Mouse (Mus musculus) hindbrain, embryonic 10.5 days (tissue): ENCODE results near the gene Sfxn1. TPM values are rescaled to one million over a fixed set of nuclear protein-coding genes. Genes with fewer than 3 reads are reported as not detected.
A peak's percentile ranks its signal among the peaks of the same experiment; 100 is the strongest.

Source experiments
- DNase-seq: peaks from one replicate; pipeline ENCODE4 v3.0.0-alpha.2; 2017; ENCODE audit warnings: low spot score
- H3K27ac ChIP-seq: fragments of 300-500 bp; sonication (generic); 2 replicates; pipeline ENCODE4 v1.5.1; 2016; ENCODE audit warnings: mild to moderate bottlenecking, moderate library complexity
- H3K27me3 ChIP-seq: fragments of 300-500 bp; sonication (generic); 2 replicates; pipeline ENCODE4 v1.6.1; 2016; ENCODE audit warnings: mild to moderate bottlenecking; ENCODE audit not compliant: poor library complexity, insufficient read depth, severe bottlenecking
- H3K36me3 ChIP-seq: fragments of 300-500 bp; sonication (generic); 2 replicates; pipeline ENCODE4 v1.6.1; 2016; ENCODE audit warnings: mild to moderate bottlenecking, moderate library complexity
- H3K4me1 ChIP-seq: fragments of 300-500 bp; sonication (generic); replicated peaks from 2 replicates; pipeline ENCODE4 v1.6.1; 2016; ENCODE audit warnings: mild to moderate bottlenecking
- H3K4me3 ChIP-seq: fragments of 300-500 bp; sonication (generic); 2 replicates; pipeline ENCODE4 v1.5.1; 2016; ENCODE audit warnings: mild to moderate bottlenecking, moderate library complexity
- H3K9me3 ChIP-seq: fragments of 300-500 bp; sonication (generic); 2 replicates; pipeline ENCODE4 v1.6.1; 2016; ENCODE audit warnings: mild to moderate bottlenecking, moderate library complexity
- WGBS: fragments of 180-500 bp; shearing (Covaris S2); methylation state at CpG from one replicate; pipeline ENCODE4 v1.1.7; 2016; 5-methylcytosine and 5-hydroxymethylcytosine counted together
- polyA plus RNA-seq: library from polyadenylated mRNA; unstranded; fragments of >200 nt; fragmentation: Nextera tagmentation; extraction: Ambion mirVana; gene quantifications from 2 replicates; pipeline ENCODE4 v1.2.1, GENCODE M21; 2016

Gene Sfxn1
- polyA plus RNA-seq, 1 experiment from 2014 or later, result 66.8 TPM

DNA sequence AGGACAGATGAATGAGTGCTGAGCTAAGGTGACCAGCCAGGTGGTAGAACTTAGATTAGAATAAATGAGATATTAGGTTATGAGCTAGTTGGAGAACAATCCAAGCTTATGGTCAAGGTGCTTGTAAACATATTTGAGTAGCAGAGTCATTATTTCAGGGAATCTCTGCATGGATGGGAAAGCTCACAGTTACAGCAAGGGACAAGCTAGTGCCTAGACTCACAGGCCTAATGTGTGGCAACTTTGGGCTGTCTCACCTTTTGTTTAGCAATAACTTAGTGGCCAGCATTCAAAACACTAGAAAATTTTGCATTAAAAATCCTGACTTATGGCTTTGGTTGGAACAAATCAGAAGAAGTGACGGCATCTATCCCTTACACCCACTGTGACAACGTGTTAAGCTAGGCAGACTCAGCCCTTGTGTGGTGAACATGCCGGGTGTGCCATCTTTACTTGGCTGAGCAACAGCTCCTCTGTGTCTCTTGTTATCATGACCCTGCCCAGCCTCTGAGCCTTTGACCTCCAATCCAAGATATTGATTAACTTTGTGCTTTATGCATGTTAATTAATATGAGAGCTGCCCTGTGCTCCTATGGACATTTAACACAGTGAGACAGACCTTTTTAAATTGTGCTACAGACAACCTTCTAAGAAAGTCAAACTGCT, 5.5 kb upstream of the Sfxn1 start:
- H3K36me3 ChIP-seq, result no peaks in the 10 kb centered on the region
- DNase-seq, result no peak
- H3K27me3 ChIP-seq, result no peaks in the 10 kb centered on the region
- H3K4me3 ChIP-seq, result no peak overlapping the region
- 83% methylated on average over 3 of the region's 3 CpGs for WGBS
- peaks cover 12% of the 10 kb centered on the region for H3K4me1 ChIP-seq
- H3K9me3 ChIP-seq, result no peaks in the 10 kb centered on the region
- no peak overlapping the region for H3K27ac ChIP-seq

DNA sequence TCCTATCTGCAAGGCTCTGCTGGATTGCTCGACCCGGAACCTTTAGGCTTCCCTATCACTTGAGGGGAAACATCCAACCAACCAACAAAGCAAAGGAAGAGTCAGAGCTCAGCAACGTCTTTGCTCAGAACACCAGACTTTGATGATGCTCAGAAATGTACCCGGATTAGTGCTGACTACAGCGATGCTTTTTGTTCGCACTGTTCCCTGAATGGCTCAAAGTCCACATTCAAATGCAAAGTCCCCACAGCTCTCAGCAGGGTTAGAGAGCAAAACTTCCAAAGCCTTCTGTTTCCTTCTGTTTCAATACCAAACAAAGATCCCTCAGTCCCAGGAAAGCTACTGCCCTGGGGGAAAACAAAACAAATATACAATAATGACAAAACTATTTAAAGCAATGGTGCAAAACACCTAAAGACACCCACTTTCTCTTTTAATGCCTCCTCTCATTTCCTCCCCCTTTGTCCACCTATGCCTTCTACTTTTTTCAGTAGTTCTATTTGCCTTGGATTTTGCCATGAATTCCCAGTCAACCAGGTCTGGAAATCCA, 4.0 kb upstream of the Sfxn1 start:
- Histone ChIP-seq H3K27ac (peak overlapping the region; percentile 35), H3K27me3 (no peaks in the 10 kb centered on the region), H3K4me3 (no peak overlapping the region), H3K36me3 (no peaks in the 10 kb centered on the region), H3K9me3 (no peaks in the 10 kb centered on the region), H3K4me1 (peaks cover 19% of the 10 kb centered on the region)
- DNase-seq, result no peak
- WGBS, result 20% methylated on average over 6 of the region's 6 CpGs

DNA sequence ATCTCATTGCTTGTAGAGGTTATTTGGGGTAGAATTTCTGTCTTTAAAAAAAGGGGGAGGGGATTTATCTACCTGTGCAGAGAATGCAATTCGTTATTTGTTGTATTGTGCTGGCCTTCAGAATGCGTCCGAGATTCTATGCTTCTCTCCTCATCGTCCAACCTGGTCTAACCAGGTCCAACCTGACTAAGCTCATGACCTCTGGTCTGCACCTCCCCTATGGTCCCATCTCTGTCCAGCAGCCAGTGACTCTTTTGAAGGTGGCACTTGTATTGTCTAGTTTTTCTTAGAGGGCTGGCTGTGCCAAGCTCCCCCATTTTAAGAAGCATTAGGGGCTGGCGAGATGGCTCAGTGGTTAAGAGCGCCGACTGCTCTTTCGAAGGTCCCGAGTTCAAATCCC, 658 bp upstream of the Sfxn1 start:
- H3K27ac ChIP-seq, result no peak overlapping the region
- no peak for DNase-seq
- H3K9me3 ChIP-seq, result no peaks in the 10 kb centered on the region
- 92% methylated on average over 9 of the region's 9 CpGs for WGBS
- H3K27me3 ChIP-seq, result no peaks in the 10 kb centered on the region
- H3K4me3 ChIP-seq, result no peak overlapping the region
- H3K4me1 ChIP-seq, result peaks cover 29% of the 10 kb centered on the region
- peaks cover 15% of the 10 kb centered on the region for H3K36me3 ChIP-seq

DNA sequence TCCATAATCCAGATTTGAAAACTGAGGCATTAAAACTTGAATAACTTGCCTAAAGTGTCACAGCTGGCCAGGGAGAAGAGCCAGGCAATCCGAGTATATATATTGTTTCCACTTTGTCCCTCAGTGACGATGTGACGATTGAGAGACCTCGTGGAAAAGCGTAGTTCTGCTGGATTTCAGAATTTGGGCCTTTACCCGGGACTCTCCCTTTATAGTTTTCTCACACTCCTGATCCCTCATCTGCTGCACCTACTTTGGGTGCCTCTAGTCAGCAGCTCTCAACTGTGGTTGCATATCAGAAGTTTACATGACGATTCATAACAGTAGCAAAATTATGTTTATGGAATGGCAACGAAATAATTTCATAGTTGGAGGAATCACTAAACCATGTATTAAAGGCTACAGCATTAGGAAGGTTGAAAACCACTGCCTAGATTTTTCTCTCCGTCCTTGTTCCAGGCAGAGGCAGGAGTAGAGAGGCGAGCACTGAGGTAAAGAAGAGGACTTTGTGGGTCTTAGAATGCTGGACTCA, 923 bp downstream of the Sfxn1 start:
- H3K36me3 ChIP-seq, result peaks cover 28% of the 10 kb centered on the region
- H3K27me3 ChIP-seq, result no peaks in the 10 kb centered on the region
- H3K4me3 ChIP-seq, result peak overlapping the region; percentile 87
- DNase-seq, result no peak
- H3K4me1 ChIP-seq, result peaks cover 26% of the 10 kb centered on the region
- WGBS, result 46% methylated on average over 10 of the region's 10 CpGs
- peak overlapping the region; percentile 95 for H3K27ac ChIP-seq
- H3K9me3 ChIP-seq, result no peaks in the 10 kb centered on the region

DNA sequence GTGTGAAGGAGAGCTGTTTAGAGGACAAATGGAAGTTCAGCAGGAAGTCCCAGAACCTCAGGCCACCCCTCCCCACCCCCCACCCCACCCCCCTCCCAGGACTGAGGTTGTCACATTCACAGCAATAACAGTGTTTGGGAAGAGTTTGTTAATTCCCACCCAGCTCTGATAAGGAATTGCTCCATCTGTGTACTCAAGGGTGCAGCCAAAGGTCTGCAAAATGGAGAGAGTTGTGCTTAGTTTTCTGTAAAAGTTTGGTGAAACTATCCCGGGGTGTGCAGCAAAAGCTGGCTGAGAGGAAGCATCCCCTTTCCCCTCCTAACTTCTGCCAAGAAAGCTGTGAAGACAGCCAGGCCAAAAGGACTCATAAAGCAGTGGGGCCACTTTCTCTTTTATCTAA, 1.4 kb downstream of the Sfxn1 start:
- Histone ChIP-seq H3K27ac (peak overlapping the region; percentile 95; the same call in 1 of the 2 replicates), H3K9me3 (no peaks in the 10 kb centered on the region), H3K4me1 (peaks cover 21% of the 10 kb centered on the region), H3K36me3 (peaks cover 28% of the 10 kb centered on the region), H3K27me3 (no peaks in the 10 kb centered on the region), H3K4me3 (peak overlapping the region; percentile 87)
- 62% methylated on average over 1 of the region's 1 CpGs for WGBS
- DNase-seq, result no peak

DNA sequence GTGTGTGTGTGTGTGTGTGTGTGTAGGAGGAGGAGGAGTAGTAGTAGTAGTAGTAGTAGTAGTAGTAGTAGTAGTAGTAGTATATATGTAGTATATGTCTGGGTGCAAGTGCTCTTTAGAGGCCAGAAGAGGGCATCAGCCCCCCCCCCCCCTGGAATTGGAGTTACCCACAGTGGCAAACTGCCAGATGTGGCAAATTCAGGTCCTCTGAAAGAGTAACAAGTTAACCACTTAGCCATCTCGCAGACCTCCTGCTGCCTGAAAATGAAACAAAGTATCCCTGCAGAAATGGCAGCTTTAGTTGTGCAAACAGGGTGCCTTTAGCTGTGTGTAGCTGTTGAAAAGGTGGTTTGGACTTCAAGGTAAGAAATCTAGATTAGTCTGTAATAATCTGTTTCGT, 1.8 kb downstream of the Sfxn1 start:
- Histone ChIP-seq H3K27ac (no peak overlapping the region), H3K36me3 (peaks cover 28% of the 10 kb centered on the region), H3K9me3 (no peaks in the 10 kb centered on the region), H3K27me3 (no peaks in the 10 kb centered on the region), H3K4me3 (peak overlapping the region; percentile 87), H3K4me1 (peaks cover 19% of the 10 kb centered on the region)
- DNase-seq, result no peak
- WGBS, result 76% methylated on average over 2 of the region's 2 CpGs

DNA sequence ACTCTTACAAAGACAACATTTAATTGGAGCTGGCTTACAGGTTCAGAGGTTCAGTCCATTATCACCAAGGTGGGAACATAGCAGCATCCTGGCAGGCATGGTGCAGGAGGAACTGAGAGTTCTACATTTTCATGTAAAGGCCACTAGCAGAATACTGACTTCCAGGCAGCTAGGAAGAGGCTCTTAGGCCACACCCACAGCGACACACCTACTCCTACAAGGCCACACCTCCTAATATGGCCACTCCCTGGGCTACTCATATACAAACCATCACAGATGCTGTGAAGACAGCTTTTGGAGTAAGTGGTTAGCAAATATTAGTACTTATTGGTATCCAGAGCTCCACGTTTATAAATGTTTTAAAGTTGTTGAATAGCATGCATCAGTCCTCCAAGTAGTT, 3.7 kb downstream of the Sfxn1 start:
- H3K4me3 ChIP-seq, result no peak overlapping the region
- no peaks in the 10 kb centered on the region for H3K27me3 ChIP-seq
- H3K27ac ChIP-seq, result no peak overlapping the region
- peaks cover 33% of the 10 kb centered on the region for H3K4me1 ChIP-seq
- WGBS, result 87% methylated on average over 2 of the region's 2 CpGs
- H3K36me3 ChIP-seq, result peaks cover 28% of the 10 kb centered on the region
- DNase-seq, result no peak
- no peaks in the 10 kb centered on the region for H3K9me3 ChIP-seq

DNA sequence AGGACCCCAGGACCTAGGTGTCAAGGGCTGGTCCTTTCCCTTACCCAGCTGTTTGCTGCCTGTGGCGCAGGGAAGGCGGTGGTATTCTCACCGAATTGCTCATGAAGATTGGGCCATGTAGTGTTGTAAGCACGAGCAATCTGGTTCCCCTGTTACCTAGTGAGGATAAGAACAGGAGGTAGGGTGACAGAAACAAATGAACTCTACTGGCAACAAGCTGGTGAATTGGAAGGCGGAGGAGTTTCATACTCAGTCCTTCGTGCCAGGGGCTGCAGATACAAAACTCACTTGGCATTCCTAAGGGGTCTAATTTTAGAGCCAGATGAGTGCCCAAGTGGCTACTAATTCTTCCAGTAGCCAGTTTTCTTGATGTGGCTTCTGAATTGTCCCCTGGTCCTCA, 4.4 kb downstream of the Sfxn1 start:
- no peak for DNase-seq
- peaks cover 33% of the 10 kb centered on the region for H3K4me1 ChIP-seq
- H3K4me3 ChIP-seq, result no peak overlapping the region
- no peaks in the 10 kb centered on the region for H3K9me3 ChIP-seq
- H3K27ac ChIP-seq, result no peak overlapping the region
- WGBS, result 97% methylated on average over 6 of the region's 6 CpGs
- H3K27me3 ChIP-seq, result no peaks in the 10 kb centered on the region
- H3K36me3 ChIP-seq, result peaks cover 28% of the 10 kb centered on the region

DNA sequence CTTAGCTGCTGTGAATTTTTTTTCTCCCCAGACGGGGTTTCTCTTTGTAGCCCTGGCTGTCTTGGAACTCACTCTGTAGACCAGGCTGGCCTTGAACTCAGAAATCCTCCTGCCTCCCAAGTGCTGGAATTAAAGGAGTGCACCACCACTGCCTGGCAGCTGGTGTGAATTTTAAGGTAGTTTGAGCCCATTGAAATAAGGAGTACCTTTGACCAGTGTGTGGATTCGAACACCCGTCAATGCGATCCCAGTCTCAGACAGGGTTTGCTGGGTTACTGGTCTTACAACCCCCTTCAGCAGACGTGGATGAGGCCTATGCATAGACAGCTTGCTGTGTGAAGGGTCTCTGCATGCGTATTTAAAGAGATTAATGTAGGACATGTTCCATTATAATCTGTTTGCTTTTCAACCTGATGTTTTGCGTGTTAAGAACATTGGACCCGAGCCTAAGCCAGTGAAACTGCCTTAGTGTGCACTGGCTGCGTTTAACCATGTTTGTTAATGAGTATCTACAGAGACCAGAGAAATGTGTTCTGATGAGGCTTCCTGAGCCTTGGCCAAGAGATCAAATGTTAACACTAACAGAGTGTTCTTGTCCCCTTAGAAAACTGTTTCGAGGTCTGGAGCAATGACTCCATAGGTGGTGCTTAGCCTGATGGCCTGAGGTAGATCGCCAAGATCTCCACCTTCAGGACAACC, 5.2 kb downstream of the Sfxn1 start:
- Histone ChIP-seq H3K27me3 (no peaks in the 10 kb centered on the region), H3K27ac (no peak overlapping the region), H3K4me3 (no peak overlapping the region), H3K36me3 (peaks cover 28% of the 10 kb centered on the region), H3K9me3 (no peaks in the 10 kb centered on the region), H3K4me1 (peaks cover 33% of the 10 kb centered on the region)
- DNase-seq, result no peak
- 93% methylated on average over 11 of the region's 11 CpGs for WGBS

DNA sequence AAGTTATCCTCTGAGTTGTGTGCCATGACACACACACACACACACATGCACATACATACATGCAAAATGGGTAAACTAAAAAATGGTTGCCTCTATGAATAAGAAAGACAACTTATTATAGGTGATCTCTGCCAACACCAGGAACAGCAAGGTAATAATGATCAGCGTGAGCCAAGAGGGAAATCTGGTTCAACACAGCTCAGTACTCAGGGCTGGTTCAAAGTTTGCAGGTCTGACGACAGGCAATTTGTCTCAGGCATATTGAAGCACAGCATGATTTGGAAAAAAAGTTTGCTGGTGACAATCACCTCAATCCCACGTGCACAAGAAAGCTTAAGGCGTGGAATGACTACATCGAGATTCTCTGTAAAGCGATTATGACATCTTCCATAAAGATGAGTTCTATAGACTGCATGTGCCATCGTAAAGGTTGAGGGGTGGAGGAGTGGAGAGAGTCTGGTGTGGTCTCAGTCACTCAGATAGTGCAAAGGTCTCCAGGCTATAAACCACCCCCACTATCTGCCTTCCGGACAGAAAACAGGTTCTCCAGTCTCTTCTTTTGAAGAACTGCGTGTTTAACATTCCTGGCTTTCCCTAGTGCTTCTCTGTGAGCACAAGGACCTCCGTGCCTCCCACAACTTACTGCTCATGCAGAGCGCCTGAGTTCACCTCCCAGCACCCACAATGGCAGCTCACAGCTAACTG, 6.0 kb downstream of the Sfxn1 start:
- H3K9me3 ChIP-seq, result no peaks in the 10 kb centered on the region
- no peak for DNase-seq
- no peaks in the 10 kb centered on the region for H3K27me3 ChIP-seq
- WGBS, result 87% methylated on average over 11 of the region's 11 CpGs
- no peak overlapping the region for H3K4me3 ChIP-seq
- H3K4me1 ChIP-seq, result peaks cover 27% of the 10 kb centered on the region
- H3K36me3 ChIP-seq, result peaks cover 28% of the 10 kb centered on the region
- no peak overlapping the region for H3K27ac ChIP-seq

DNA sequence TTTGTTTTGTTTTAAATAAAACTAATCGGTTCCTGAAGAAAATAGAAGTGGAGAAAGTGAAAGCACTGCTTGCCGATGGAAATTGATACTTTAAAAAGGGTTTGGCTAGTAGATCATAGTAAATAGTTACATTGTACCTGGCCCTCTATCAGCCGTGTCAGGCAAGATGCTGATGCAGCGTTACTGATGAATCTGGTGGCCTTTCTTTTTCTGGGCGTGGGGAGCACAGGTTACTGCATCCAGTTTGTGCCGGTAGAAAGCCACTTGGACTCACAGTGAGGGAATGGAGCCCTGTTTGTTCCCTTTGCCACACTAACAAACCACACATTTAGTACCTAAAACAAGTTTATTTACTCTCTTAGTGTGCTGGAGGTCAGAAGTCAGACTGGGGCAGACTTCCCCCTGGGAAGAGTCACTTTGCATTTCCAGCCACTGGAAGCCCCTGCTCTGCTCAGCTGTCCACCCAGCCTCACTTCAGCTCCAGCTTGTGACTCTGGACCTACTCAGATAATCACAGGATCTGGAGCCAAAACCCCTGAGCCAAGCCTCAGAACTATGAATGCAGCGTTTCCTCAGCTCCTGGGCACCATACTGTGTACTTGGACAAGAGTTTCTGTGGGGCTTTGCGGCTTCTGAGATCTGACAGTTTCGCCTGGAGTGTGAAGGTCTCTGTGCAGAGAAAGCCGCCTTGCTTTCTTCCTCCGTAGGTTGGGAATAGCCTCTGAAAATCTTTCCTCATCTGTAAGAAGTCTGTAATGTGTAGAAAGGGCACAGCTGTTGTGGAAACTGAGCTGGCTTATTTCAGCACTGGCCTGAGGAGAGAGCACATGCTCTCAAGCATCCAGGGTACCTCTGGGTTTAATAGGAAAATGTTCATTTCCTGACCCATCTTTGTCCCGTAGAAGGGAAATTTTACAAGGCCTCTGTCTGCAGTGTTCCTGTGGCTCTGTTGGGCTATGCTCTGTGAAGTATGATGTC, 8.4 kb downstream of the Sfxn1 start:
- Histone ChIP-seq H3K36me3 (peaks cover 23% of the 10 kb centered on the region), H3K27ac (no peak overlapping the region), H3K4me3 (no peak overlapping the region), H3K27me3 (no peaks in the 10 kb centered on the region), H3K4me1 (peaks cover 28% of the 10 kb centered on the region), H3K9me3 (no peaks in the 10 kb centered on the region)
- DNase-seq, result no peak
- WGBS, result 85% methylated on average over 12 of the region's 12 CpGs

DNA sequence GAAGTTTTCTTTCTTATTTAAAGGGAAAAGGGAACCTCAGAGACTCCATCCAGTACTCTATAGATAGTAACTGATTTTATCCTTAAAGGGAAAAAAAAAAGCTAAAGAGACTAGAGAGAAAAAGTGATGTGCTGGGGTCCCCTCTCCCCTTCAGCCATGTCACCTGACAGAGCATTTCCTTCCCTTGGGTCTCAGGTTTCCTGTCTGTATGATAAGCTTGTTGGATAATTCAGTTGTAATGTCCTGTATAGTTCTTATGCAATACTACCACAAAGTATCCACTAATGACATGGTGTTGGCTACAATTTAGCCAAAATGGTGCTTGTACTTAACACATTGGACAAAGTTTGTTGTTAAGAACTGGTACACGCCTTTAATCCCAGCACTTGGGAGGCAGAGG, 9.1 kb downstream of the Sfxn1 start:
- Histone ChIP-seq H3K27me3 (no peaks in the 10 kb centered on the region), H3K9me3 (no peaks in the 10 kb centered on the region), H3K36me3 (peaks cover 24% of the 10 kb centered on the region), H3K4me3 (no peak overlapping the region), H3K4me1 (peaks cover 28% of the 10 kb centered on the region), H3K27ac (no peak overlapping the region)
- DNase-seq, result no peak
- WGBS, result 90% methylated on average over 1 of the region's 1 CpGs
